Mouse (Mus musculus) heart, postnatal 0 days (tissue): ENCODE results near the gene Sfi1. TPM values are rescaled to one million over a fixed set of nuclear protein-coding genes. Genes with fewer than 3 reads are reported as not detected.
"Not testable (repeated sequence)": the region's sequence is repeated elsewhere in the genome, so short reads cannot be mapped to it uniquely, and the experiment has no call there.

Source experiments
- ATAC-seq: fragments of 200-750 bp; cut with Nextera tagmentation; 2 replicates; pipeline ENCODE4 v1.8.0; 2017; ENCODE audit warnings: low read depth, moderate number of reproducible peaks, moderate library complexity; ENCODE audit not compliant: insufficient read depth
- DNase-seq: peaks from one replicate; pipeline ENCODE4 v3.0.0-alpha.2; 2016; ENCODE audit warnings: low spot score
- H3K27ac ChIP-seq: fragments of 300-500 bp; sonication (generic); 2 replicates; pipeline ENCODE4 v1.5.1; 2014; ENCODE audit warnings: low read depth, mild to moderate bottlenecking
- H3K27me3 ChIP-seq: fragments of 300-500 bp; sonication (generic); 2 replicates; pipeline ENCODE4 v1.6.1; 2014; ENCODE audit warnings: low read length, mixed read lengths; ENCODE audit not compliant: control insufficient read depth, insufficient read depth
- H3K36me3 ChIP-seq: fragments of 300-500 bp; sonication (generic); replicated peaks from 2 replicates; pipeline ENCODE4 v1.6.1; 2014; ENCODE audit warnings: low read length, mixed read lengths; ENCODE audit not compliant: control insufficient read depth, insufficient read depth
- H3K4me1 ChIP-seq: fragments of 300-500 bp; sonication (generic); 2 replicates; pipeline ENCODE4 v1.6.1; 2014; ENCODE audit warnings: antibody characterized with exemption; ENCODE audit not compliant: control insufficient read depth, insufficient read depth
- H3K4me2 ChIP-seq: fragments of 300-500 bp; sonication (generic); 2 replicates; pipeline ENCODE4 v1.6.1; 2014; ENCODE audit warnings: low read depth, mild to moderate bottlenecking, low read length, moderate library complexity
- H3K4me3 ChIP-seq: fragments of 300-500 bp; sonication (generic); 2 replicates; pipeline ENCODE4 v1.5.1; 2014; ENCODE audit warnings: low read depth, low read length
- H3K9ac ChIP-seq: fragments of 300-500 bp; sonication (generic); replicated peaks from 2 replicates; pipeline ENCODE4 v1.6.1; 2014; ENCODE audit warnings: low read depth, low read length, mixed read lengths
- H3K9me3 ChIP-seq: fragments of 300-500 bp; sonication (generic); replicated peaks from 2 replicates; pipeline ENCODE4 v1.6.1; 2016; ENCODE audit warnings: low read length; ENCODE audit not compliant: control insufficient read depth
- WGBS: fragments of 180-500 bp; shearing (Covaris S2); extraction: QIAGEN DNeasy Blood & Tissue Kit; methylation state at CpG from one replicate; pipeline ENCODE4 v1.1.7; 2014; 5-methylcytosine and 5-hydroxymethylcytosine counted together
- polyA plus RNA-seq: library from polyadenylated mRNA; unstranded; fragments of >200 nt; fragmentation: Nextera tagmentation; extraction: Ambion mirVana; gene quantifications from 2 replicates; pipeline ENCODE4 v1.2.1, GENCODE M21; 2015
- total RNA-seq: library from RNA; depleted of rRNA; stranded (reverse); fragments of >200 nt; gene quantifications from 2 replicates; pipeline ENCODE4 v1.2.3, GENCODE M21; 2014; ENCODE audit warnings: low replicate concordance

The Sfi1 gene
- total and polyA plus RNA-seq, 2 experiments from 2014 or later, result 5.4 to 13.2 TPM

GRCm38 (mm10) chr11:3153666-3154397 is 39.4 kb downstream of the Sfi1 start:
- ATAC-seq, result peak; percentile 13; the same call in 1 of the 2 replicates
- H3K9ac ChIP-seq, DNase-seq, H3K4me2 ChIP-seq, H3K4me1 ChIP-seq, H3K36me3 ChIP-seq, H3K27me3 ChIP-seq, H3K9me3 ChIP-seq, H3K4me3 ChIP-seq, H3K27ac ChIP-seq: not testable (repeated sequence)
- 61% methylated on average over 1 of the region's 1 CpGs for whole genome bisulfite sequencing

GRCm38 (mm10) chr11:3151358-3151757 is 41.9 kb downstream of the Sfi1 start:
- not testable (repeated sequence) for DNase-seq, H3K36me3 ChIP-seq, H3K9ac ChIP-seq, H3K4me2 ChIP-seq, H3K9me3 ChIP-seq, H3K4me1 ChIP-seq, H3K4me3 ChIP-seq, H3K27ac ChIP-seq, H3K27me3 ChIP-seq
- peak; percentile 6; the same call in 1 of the 2 replicates for ATAC-seq
- 83% methylated on average over 4 of the region's 4 CpGs for WGBS

- ATAC-seq, H3K27me3 ChIP-seq, DNase-seq, H3K4me1 ChIP-seq, H3K4me2 ChIP-seq, H3K9ac ChIP-seq, H3K9me3 ChIP-seq, H3K4me3 ChIP-seq, H3K36me3 ChIP-seq, H3K27ac ChIP-seq: not testable (repeated sequence)
- 93% methylated on average over 12 of the region's 12 CpGs for WGBS
These were observed 42.6 kb downstream of the Sfi1 start for GRCm38 (mm10) chr11:3150677-3151003.

- H3K27ac ChIP-seq, H3K4me3 ChIP-seq, H3K36me3 ChIP-seq, ATAC-seq, DNase-seq, H3K27me3 ChIP-seq, H3K9me3 ChIP-seq, H3K4me2 ChIP-seq, H3K9ac ChIP-seq, H3K4me1 ChIP-seq: not testable (repeated sequence)
- 92% methylated on average over 20 of the region's 24 CpGs for WGBS
These were observed 43.1 kb downstream of the Sfi1 start for GRCm38 (mm10) chr11:3150003-3150676.

GRCm38 (mm10) chr11:3149471-3149870 is 43.8 kb downstream of the Sfi1 start:
- not testable (repeated sequence) for H3K4me1 ChIP-seq, H3K4me3 ChIP-seq, H3K4me2 ChIP-seq, H3K9me3 ChIP-seq, ATAC-seq, H3K27me3 ChIP-seq, H3K36me3 ChIP-seq, H3K9ac ChIP-seq, DNase-seq
- H3K27ac ChIP-seq, result peak overlapping the region; percentile 74
- 77% methylated on average over 4 of the region's 4 CpGs for WGBS

- not testable (repeated sequence) for DNase-seq, H3K4me2 ChIP-seq, H3K9ac ChIP-seq, H3K9me3 ChIP-seq, ATAC-seq, H3K36me3 ChIP-seq, H3K27ac ChIP-seq, H3K4me3 ChIP-seq, H3K4me1 ChIP-seq, H3K27me3 ChIP-seq
- 70% methylated on average over 2 of the region's 2 CpGs for WGBS
These were observed 46.5 kb downstream of the Sfi1 start for GRCm38 (mm10) chr11:3146806-3147205.

GRCm38 (mm10) chr11:3145359-3146165 is 47.7 kb downstream of the Sfi1 start:
- not testable (repeated sequence) for H3K9me3 ChIP-seq, H3K9ac ChIP-seq, ATAC-seq, H3K4me3 ChIP-seq, H3K4me1 ChIP-seq, DNase-seq, H3K27me3 ChIP-seq, H3K36me3 ChIP-seq, H3K4me2 ChIP-seq, H3K27ac ChIP-seq
- 87% methylated on average over 7 of the region's 9 CpGs for WGBS

GRCm38 (mm10) chr11:3143984-3144383 is 49.3 kb downstream of the Sfi1 start:
- H3K9ac ChIP-seq, ATAC-seq, H3K4me3 ChIP-seq, H3K9me3 ChIP-seq, H3K27me3 ChIP-seq, H3K4me2 ChIP-seq, DNase-seq, H3K36me3 ChIP-seq, H3K27ac ChIP-seq, H3K4me1 ChIP-seq: not testable (repeated sequence)
- WGBS, result 56% methylated on average over 3 of the region's 3 CpGs
